Mouse (Mus musculus): ENCODE data around the gene Efcab11.
A peak's percentile ranks its signal among the peaks of the same experiment; 100 is the strongest.

Efcab11 gene

DNA sequence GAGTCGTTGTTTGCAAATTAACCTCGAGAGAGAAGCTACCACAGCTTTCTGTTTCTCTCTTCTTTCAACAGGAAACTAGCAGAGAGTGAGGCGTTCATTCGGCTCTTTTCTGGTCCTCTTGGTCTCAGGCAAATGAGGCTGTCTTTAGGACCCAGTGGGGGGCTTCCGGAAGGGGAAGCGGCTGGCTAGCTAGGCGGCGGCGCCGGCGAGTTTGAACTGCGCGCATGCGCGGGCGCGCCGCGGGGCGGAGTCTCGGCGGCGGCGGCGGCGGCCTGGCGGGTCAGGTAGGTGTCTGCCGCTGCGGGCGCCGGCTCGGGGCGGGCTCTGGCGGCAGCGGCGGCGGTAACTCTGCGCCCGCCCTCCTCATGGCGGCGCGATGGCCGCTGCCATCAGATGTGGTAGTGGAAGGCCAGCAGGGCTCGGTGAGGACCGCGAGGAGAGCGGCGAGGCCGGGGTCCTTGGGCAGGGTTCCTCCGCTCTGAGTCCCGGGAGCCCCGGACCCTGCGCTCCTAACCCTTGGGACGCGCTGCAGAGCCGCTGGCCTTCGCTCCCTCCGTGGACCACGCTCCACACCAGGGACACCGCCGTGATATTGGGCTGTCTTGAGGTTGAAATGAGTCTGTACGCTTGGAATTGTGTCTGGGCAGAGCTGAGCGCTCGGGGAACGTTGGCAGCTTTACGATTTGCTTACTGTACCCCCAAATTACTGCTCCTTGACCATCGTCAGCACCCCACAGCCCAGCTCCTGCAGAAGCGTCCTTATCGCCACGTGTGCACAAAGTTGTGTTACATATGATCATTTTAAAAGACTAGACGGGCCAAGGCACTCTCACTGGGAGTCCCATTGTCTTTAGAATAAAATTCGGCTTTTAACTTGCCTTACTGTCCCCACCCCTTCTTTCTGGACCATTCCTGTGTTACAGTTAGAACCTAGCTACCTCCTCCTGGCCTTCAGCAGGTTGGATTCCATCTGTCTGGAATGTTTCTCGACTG is at the start of gene Efcab11, which contains the start of gene Tdp1:
Gene Efcab11, minus strand, starts transcription at position 171 of the 993 bp plus-strand sequence.
Gene Tdp1, plus strand, starts transcription at position 249 of the 993 bp plus-strand sequence.
- DNase-seq = peak; percentile 90 to 94

DNA sequence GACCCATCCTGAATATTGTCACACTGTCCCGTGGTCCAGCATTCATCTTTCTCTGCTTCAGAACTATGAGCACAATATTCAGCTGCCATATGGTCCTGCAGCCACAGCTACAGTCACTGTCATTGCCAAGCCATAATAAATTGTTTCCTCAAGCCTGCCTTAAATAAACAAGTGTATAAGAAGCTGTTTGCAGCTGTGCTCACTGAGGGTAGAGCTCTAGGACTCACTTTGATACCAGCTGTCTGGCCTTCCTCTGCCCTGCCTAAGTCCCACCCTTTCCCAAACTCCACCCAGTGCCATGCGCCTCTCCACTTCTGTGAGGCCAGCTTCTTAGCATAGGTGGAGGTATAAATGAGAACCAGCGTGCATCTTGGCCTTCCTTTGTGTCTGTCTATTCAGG is 49.4 kb upstream of the Efcab11 start:
- no peak for DNase-seq

DNA sequence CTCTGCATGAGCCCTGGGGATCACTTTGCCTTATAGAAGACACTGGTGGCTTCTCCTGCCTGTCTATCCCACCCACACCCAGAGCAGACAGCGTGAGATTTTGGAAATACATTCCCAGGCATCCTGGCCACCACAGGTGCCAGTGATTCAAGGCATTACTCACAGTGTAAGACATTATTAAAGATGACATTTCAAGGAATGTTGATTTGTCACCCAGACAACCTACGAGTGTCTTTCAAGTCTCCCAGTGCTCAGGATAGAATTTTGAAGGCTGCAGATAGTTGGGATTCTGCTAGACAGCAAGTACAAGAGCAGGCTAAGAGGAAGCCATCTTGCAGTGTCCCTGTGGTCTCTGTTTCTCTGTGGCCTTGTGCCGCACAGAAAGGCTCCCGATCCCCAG is 48.0 kb upstream of the Efcab11 start:
- DNase-seq = no peak

DNA sequence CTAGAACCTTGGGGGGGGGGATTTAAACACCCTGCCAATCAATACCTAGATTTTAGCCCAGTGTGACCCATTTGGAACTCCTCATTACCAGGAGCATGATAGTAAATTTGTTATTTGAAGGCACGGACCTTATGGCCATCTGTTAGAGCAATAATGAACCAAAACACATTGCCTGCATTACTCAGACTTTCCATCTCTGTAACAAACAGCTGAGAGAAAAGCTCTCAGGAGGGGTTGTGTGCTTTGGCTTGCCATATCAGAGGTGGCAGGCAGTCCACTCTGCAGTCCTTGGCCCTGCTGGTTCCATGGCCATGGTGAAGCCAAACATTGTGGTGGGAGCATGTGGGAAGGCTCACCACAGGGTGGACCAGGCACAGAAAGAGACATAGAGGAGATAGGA is 44.9 kb upstream of the Efcab11 start:
- no peak for DNase-seq

DNA sequence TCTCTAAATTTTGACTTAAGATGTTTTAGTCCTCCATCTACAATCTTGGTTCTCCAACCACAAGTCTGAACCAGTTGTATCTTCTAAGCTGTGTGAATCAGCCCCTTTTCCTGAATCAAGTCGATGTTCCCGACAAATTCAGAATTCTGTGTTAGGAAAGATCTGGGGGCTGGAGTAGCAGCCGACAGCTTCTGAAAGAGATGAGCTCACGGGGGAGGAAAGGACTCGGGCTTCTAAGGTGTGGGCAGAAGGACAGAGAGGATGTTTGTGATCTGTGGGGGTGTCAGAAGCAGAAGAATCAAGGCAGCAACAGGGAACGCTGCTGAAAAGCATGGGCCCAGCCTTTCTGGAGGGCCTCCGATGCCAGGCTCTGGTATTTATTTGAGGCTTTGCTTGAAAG is 44.1 kb upstream of the Efcab11 start:
- DNase-seq = no peak

DNA sequence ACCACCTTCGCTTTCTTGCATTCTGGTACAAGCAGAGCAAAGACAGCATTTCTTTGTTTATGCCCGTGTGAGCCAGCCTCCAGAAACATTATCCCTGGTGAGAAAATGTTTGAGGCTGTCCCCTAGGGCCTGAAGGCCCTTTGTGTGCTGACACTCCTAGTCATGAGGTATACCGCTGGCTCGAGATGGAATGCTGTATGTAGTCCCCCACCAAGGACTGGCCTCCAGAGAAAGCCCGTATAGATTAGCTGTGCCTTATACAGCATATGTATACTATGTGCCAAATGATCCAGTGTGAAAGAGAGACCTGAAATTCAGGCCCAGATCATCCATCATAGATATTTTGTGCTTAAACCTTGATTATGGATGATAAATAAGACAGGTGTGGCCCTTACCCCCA is 39.5 kb upstream of the Efcab11 start:
- no peak for DNase-seq

DNA sequence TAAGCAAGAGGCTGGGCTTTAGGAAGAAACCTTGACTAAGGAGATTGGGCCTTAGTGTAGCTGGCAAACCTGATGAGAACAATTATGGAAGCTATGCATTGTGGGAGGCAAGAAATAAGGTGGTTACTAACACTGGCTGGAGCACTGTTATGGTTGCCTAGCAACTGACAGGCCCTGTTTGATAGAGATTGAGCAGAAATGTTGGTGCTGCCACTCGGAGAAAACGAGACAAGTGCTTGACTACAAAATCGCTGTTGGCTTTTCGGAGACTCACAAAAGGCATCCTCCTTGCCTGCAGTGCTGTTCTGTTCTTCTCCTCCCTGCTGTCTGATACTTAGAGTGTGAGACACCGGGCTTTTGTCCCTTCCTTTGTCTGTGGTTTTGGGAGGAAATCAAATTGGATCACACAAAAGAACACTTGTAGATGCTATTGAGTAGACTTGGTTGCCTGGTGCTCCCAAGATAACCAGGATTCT is 38.9 kb upstream of the Efcab11 start:
- no peak for DNase-seq

DNA sequence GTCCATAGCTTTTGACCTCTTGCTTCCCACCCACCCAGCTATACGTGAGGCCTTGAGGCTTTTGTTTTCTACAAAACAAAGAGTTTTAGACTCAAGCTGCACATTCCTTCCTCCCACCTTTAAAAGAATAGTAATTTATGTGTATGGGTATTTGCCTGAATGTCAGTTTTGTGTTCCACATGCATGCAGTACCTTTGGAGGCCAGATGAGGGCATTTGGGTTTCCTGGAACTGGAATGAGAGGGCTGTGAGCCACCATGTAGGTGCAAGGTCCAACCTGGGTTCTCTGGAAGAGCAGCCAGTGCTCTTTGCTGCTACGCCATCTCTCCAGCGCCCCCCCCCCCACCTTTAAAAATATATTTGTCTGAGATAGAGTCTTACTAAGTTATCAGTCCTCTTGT is 36.8 kb upstream of the Efcab11 start:
- peak in 1 of 2 experiments; percentile 11 for DNase-seq

DNA sequence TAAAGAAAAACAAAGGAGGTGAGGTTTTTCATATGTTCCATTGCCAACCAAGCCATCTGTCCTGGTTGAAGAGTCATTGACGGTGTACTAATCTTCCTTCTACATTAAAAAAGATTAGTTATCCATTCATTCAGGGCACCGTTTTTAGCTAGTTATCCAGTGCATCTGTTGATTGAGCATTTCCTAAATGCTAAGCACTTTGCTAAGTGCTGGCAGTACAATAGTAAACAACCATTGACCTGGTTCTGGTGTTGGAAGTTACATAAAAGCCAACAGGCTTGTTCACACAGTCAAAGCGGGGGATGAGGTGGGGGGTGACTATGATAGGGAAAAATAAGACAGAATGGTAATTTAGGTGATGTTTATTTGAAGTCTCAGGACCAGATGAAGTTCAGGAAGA is 35.4 kb upstream of the Efcab11 start:
- no peak for DNase-seq

DNA sequence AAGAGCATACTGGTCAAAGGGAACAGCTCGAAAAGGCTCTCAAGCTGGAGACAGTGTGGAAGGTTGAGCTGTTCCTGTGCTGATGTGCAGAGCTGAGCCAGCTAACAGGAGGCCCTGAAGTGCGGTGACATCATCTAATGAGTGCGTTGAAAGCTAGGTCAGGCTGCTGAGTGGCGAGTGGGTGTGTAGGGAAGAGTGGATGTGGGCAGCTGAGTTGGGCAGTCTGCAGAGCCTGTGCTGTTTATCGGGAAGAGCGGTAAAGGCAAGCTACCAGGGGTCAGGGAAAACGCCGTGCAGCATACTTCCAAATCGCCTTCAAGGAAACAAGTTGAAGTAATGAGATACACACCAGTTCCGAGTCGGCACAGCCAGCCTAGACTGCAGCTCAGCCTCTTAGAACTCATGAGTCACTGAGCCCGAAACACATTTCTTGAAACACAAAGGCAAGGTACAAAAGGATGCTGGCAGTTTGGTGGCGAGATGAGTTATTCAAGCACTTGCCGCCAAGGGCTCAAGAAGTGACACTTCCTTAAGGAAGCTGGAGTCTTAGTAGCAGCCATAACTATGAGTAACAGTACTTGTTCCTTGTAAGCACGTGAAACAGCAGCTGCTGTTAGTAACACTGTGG is 33.7 kb upstream of the Efcab11 start:
- no peak for DNase-seq

DNA sequence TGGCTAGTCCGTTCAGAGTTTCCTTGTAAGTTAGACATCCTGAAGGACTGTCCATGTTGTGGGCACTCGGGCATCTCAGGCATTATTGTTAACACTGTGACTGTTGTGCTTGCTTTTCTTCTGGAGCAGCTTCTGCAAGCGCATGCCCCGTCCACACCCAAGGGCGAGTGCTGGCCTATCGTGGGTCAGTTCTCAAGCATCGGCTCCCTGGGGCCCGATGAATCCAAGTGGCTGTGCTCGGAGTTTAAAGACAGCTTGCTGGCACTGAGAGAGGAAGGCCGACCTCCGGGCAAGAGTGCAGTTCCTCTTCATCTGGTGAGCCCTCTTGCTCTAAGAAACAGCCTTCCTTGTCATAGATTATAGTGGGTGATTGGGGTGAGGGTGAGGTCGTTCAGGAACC is 27.2 kb upstream of the Efcab11 start:
- DNase-seq = no peak

DNA sequence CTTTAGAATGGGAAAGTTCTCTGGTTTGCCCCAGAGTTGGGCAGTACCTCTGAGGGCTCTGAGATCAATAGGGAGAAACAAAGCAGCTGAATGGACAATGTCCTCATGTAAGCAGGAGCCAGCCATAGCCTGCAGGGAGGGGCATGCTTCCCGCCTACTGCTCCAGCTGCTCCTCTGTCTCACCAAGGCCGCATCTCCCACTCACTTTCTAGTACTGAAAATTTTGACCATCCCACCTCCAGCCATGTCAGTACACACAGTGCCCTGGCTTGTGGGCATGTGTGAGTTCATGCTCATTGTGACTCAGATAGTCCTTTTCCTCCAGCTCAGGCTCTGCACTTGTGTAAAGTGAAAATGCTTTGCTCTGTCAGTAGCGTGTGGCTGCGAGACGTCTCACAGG is 20.3 kb upstream of the Efcab11 start:
- no peak for DNase-seq

DNA sequence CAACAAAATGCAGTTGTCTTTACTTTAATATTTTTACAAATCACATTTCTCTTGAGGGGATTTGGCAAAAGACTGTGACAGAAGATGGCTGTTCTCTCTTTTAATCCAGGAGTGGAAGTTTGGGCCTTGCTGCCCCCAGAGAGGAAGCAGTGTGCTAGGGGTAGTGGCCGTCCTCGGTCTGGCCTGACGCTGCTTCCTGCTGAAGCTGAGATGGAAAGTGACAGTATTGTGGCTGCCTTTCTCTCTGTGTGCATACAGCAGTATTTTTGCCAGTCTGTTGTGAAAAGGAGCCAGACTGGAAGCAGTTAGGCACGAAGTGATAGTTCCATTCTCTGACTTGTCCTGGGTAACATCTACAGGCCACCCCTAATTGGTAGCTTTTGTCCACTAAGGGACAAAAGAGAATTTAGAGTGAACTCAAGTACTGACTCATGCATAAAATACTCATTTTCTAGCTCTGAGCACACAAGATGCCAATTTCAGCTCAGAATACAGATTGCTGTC is 18.7 kb upstream of the Efcab11 start:
- DNase-seq = peak; percentile 12 to 27

DNA sequence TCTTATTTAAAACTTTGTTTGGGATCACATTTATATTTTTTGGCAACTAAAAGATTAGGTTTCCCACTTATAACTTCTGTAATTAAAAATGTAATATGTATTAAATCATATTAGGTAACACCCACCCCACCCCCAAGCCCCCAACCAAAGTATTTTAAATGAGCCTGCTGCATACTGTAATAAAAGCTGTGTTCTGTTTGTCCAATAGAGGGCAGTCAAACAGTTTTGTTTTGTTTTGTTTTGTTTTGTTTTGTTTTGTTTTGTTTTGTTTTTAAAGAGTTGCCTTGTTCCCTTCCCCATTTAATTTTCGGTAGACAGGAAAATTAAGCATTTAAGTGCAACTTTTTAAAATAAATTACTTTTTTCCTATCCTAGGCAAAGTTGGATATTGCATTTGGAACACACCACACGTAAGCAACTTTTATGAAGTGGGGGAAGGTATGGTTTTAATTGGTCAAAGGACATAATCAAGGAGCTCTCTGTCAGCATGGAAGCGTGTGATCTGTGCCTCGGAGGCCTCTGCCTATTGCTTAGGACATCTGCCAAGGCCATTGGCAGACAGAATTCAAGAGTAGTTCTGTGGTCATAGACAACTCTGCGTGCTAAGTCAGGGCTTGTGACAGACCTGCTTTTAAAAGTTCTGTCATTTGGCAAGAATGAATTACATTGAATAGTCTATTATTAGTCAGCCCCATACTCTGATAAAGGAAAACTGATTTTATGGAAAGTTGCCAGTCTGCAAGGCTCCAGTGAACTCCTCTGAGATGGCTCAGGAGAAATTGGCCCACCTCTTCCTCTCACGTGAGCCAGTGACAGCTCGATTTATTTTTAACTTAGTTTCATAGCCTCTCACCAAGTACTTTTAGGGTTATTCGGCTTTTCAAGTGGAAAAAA is 18.0 kb upstream of the Efcab11 start:
- DNase-seq = no peak

DNA sequence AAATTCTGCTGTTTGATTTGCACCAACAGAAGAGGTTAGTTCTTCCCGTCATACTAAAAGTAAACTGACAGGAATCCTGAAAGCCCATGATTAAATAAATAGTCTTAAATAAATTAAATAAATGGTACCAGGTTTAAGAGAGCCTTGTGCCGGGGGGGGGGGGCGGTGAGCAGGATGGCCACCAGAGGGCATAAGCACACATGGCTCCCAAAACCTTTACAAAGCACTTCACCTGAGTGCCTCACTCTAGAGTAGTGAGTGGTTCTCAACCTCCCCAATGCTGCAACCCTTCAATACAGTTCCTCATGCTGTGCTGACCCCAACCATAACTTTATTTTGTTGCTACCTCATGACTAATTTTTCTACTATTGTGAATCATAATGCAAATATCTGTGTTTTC is 15.8 kb upstream of the Efcab11 start:
- DNase-seq = no peak

DNA sequence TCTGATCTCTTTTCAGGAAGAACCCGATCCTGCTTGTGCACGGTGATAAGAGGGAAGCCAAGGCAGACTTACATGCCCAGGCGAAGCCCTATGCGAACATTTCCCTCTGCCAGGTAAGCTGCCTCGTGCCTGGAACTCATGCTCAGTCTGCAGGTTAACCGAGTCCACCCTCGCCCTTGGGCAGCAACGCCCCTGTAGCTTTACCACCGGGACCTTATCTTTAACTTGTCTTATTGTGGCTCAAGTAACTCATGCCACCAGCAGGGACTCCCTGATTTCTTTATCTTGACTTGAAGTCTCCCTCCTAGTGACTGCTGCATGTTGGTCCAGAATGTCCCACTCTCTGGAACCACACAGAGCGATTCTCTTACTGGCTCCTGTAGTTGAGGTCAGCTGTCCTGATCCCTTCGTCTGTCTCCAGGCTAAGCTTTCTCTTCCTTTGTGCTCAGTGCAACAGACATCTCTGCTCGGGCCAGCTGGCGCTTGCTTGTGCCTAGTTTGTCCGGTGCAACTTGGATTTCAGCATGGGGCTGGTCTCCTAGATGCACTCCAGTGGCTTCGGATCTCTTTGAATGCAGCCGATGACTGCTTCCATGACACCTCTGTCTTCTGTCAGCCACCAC is 14.1 kb upstream of the Efcab11 start:
- DNase-seq = no peak

DNA sequence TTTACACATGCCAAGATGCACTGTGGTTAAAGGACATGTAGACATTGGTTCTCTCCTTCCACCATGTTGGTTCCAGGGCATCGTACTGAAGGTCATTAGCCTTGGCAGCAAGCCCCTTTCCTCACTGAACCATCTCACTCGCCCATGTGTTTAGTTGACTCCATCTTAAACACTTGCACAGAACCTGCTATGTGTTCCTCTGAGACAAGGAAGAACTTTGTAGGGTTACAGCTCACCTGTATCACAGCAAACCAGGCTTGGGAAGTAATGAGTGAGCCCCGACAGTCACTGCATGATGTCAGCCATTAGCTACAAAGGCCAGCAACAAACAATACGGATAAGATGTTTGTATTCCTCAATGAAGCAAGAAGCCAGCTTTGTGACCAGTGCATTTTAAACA is 13.6 kb upstream of the Efcab11 start:
- no peak for DNase-seq

DNA sequence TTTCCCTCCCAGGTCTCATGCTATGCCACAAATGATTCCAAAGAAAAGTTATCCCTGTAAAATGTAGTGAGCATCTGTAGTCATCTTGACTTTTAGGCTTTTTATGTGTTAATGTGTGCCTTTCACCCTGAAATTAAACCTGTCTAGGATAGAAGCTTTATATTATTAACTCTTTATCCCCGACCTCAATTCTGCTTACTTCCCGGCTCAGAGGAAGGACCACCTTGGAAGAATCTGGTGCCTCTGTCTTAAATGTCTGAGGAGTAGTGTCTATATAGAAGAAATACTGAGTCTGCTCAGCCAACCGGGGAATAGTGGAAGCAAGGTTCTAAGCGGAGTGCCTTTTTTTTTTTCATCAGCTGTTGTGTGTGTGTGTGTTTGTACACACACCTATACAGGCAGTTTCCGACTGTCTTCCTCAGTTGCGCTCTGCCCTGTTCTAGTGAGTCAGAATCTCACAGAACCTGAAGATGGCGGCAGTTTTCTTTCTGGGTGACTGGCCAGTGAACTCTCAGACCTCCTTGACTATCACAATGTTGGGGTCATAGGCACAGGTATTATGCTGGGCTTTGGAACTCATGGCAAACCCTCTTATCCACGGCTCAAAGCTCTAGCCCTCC is 1.2 kb upstream of the Efcab11 start:
- no peak for DNase-seq

DNA sequence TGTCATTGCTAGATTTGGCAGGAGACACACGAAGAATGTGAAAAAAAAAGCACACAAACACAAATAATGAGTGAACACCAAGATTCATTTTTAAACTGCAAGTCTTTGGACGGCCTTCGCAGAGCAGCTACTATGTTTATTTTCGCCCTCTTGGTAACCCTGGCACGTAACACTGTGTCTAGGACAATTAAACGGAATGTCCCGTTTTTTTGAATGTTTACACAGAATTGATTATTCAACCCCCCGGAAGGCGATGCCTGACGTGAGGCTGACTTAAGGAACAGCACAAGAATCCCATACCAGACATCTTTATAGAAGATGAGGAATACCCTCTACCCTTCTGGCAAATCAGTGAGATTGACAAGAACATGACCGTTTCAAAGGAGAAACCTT is 530 bp downstream of the Efcab11 start:
- peak in 1 of 2 experiments; percentile 25 for DNase-seq

DNA sequence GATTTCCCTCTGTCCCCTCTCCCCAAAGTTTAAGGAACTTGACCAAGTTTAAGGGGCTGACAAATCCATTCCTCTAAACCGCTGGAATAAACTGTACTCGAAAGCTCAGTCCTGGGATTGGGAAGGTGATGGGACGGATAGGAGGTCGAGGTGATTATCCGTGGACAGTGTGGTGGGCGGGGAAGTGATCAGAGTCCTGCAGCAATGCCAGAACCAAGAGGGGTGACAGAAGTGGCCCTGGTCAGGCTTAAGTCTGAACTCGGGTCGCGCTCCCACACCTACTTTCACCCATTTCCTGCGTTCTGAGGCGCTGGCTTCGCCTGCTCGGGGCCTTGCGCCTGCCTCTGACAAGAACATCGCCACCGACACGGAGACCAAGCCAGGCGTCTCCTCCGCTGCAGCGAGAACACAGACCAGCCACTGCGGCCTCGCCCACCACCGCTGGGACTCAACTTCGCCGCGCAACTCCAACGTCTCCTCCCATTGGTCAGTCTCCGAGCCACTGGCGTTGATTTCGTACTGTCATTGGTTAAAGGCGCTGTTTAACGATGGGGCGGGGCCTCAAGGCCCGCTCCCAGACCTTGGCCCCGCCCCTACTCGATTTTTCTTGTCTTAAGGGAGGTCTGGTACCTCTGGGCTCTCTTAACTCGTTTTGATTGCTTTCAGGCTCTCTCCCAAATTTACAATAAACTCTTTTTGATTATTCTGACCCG is 1.1 kb downstream of the Efcab11 start:
- DNase-seq = peak; percentile 72 to 80

DNA sequence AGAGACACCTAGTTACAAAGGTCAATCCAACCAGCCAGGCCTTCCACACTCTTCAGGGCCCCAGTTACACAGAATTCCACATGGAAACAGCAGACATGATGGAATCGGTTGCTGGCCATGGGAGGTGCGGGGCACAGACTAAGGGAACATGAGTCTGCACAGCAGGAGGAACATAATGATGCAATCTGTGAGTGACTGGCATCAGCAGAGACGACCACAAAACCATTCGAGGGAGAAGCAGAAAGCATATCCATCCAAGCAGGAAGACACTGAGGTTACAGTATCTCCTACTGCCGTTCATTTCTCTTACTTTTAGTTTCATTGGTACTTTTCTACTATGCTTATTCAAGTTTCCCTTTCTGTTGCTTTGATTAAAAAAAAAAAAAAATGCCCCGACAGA is 9.6 kb downstream of the Efcab11 start:
- DNase-seq = no peak

Data from spleen, adult 18-20 months (tissue).